Mouse (Mus musculus) bone marrow macrophage, adult 2 months (primary cell): ENCODE results near the gene Aig1.

Source experiments
- CTCF ChIP-seq: IDR thresholded peaks from 2 replicates; pipeline ENCODE4 v1.5.1; 2012; ENCODE audit warnings: low read depth, mild to moderate bottlenecking, low read length, moderate library complexity
- POLR2A ChIP-seq: IDR thresholded peaks from 2 replicates; pipeline ENCODE4 v1.6.1; 2012; ENCODE audit warnings: mild to moderate bottlenecking, low read depth, low read length, borderline replicate concordance

GRCm38 (mm10) chr10:13838511-13839126 lies 30.2 kb downstream of the Aig1 start:
- TF ChIP-seq CTCF (no peak), POLR2A (no peak)
